Mouse (Mus musculus) kidney, postnatal 4 days (tissue): ENCODE results near the gene Cngb1.

ENCODE experiments used
- DNase-seq, 2 experiments: peaks; one replicate each; pipeline ENCODE4 v3.0.0; 2021; ENCODE audit warnings: mixed read lengths in 2 of 2

The Cngb1 gene

GRCm38 (mm10) chr8:95323201-95323600 is 16.8 kb upstream of the Cngb1 start:
- no peak for DNase-seq

GRCm38 (mm10) chr8:95320224-95321139 is 14.1 kb upstream of the Cngb1 start:
- peak; percentile 86 to 90 for DNase-seq

- no peak for DNase-seq
Measured at GRCm38 (mm10) chr8:95315350-95315749, 9.0 kb upstream of the Cngb1 start.

GRCm38 (mm10) chr8:95314707-95315106 is 8.3 kb upstream of the Cngb1 start:
- no peak for DNase-seq

GRCm38 (mm10) chr8:95313857-95314256 is 7.5 kb upstream of the Cngb1 start:
- DNase-seq: no peak

GRCm38 (mm10) chr8:95312836-95313235 is 6.5 kb upstream of the Cngb1 start:
- peak; percentile 33 to 43 for DNase-seq

- DNase-seq: no peak
Measured at GRCm38 (mm10) chr8:95310342-95310970, 4.1 kb upstream of the Cngb1 start, which contains the start of gene Tepp. Gene Tepp (plus strand): TSS chr8:95310566.

- no peak for DNase-seq
Measured at GRCm38 (mm10) chr8:95305526-95305925, 859 bp downstream of the Cngb1 start.

GRCm38 (mm10) chr8:95302410-95302809 is 4.0 kb downstream of the Cngb1 start:
- peak; percentile 62 to 68 for DNase-seq

GRCm38 (mm10) chr8:95293891-95294290 is 12.5 kb downstream of the Cngb1 start:
- DNase-seq: peak; percentile 58 to 68

GRCm38 (mm10) chr8:95293172-95293571 is 13.2 kb downstream of the Cngb1 start:
- DNase-seq: peak; percentile 94 to 95

- DNase-seq: no peak
Measured at GRCm38 (mm10) chr8:95289066-95289650, 17.2 kb downstream of the Cngb1 start.

GRCm38 (mm10) chr8:95281493-95281892 is 24.9 kb downstream of the Cngb1 start:
- no peak for DNase-seq

GRCm38 (mm10) chr8:95272871-95273270 is 33.5 kb downstream of the Cngb1 start:
- peak; percentile 12 to 37 for DNase-seq

GRCm38 (mm10) chr8:95271841-95272240 is 34.5 kb downstream of the Cngb1 start:
- no peak for DNase-seq

GRCm38 (mm10) chr8:95270501-95270900 is 35.9 kb downstream of the Cngb1 start:
- DNase-seq: no peak

GRCm38 (mm10) chr8:95262181-95262580 is 44.2 kb downstream of the Cngb1 start:
- no peak for DNase-seq

- no peak for DNase-seq
Measured at GRCm38 (mm10) chr8:95255611-95256010, 50.8 kb downstream of the Cngb1 start.

- peak; percentile 99 for DNase-seq
Measured at GRCm38 (mm10) chr8:95254564-95255434, 51.6 kb downstream of the Cngb1 start.

GRCm38 (mm10) chr8:95252056-95252455 is 54.3 kb downstream of the Cngb1 start:
- DNase-seq: no peak

- DNase-seq: peak; percentile 38 to 51
Measured at GRCm38 (mm10) chr8:95249847-95250246, 56.5 kb downstream of the Cngb1 start.

- DNase-seq: no peak
Measured at GRCm38 (mm10) chr8:95247277-95247676, 59.1 kb downstream of the Cngb1 start.

GRCm38 (mm10) chr8:95245180-95245579 is 61.2 kb downstream of the Cngb1 start:
- DNase-seq: peak; percentile 49 to 69
